In genomic region chr7:3332619-3333521, GRCm38 (mm10) we compare ENCODE assay signal across 7 mouse cellular contexts. TPM values are rescaled to one million over a fixed set of nuclear protein-coding genes. Genes with fewer than 3 reads are reported as not detected.
A peak's percentile ranks its signal among the peaks of the same experiment; 100 is the strongest.
DNase-seq lines count a peak whose midpoint lies in the region; ATAC-seq lines count a peak whose summit lies in the region.

Gene Cacng7 (plus strand): TSS chr7:3332955.

- H3K9ac ChIP-seq in forebrain, embryonic 15.5 days (replicated peaks), result peak within 1 kb of the TSS; percentile 78
- peak within 1 kb of the TSS; percentile 84 for H3K9ac ChIP-seq in hindbrain, embryonic 12.5 days
- peak within 1 kb of the TSS; percentile 80 for H3K9ac ChIP-seq in limb, embryonic 11.5 days (ENCODE audit: low read length)
- H3K9ac ChIP-seq in neural tube, embryonic 12.5 days, result peak within 1 kb of the TSS; percentile 82

- under 1% methylated on average over 42 of the region's 65 CpGs for WGBS in forebrain, embryonic 15.5 days
- 1% methylated on average over 59 of the region's 65 CpGs for WGBS in hindbrain, embryonic 12.5 days
- WGBS in limb, embryonic 11.5 days, result under 1% methylated on average over 64 of the region's 65 CpGs
- WGBS in neural tube, embryonic 12.5 days, result under 1% methylated on average over 65 of the region's 65 CpGs

- peak; percentile 57; the same call in 1 of the 2 replicates for ATAC-seq in cerebellum, adult (ENCODE audit: insufficient number of reproducible peaks, low FRiP score, low TSS enrichment)
- ATAC-seq in forebrain, embryonic 15.5 days (replicated peaks), result peak; percentile 81
- peak; percentile 68 for ATAC-seq in hindbrain, embryonic 12.5 days (ENCODE audit: low FRiP score)
- ATAC-seq in limb, embryonic 11.5 days (ENCODE audit: insufficient number of reproducible peaks, low FRiP score, low TSS enrichment, low read depth), result peak; percentile 49
- peak; percentile 86 for ATAC-seq in neural tube, embryonic 12.5 days (ENCODE audit: low FRiP score, low read depth)

- H3K36me3 ChIP-seq in forebrain, embryonic 15.5 days, result no peaks in the 10 kb centered on the region
- 0 out of 2 replicates have a peak, but pooled peaks cover 6% of the 10 kb centered on the region for H3K36me3 ChIP-seq in hindbrain, embryonic 12.5 days
- no peaks in the 10 kb centered on the region for H3K36me3 ChIP-seq in limb, embryonic 11.5 days (ENCODE audit: control insufficient read depth, insufficient read depth, low read length)
- H3K36me3 ChIP-seq in neural tube, embryonic 12.5 days, result 0 out of 2 replicates have a peak, but pooled peaks cover under 1% of the 10 kb centered on the region

- H3K4me2 ChIP-seq in forebrain, embryonic 15.5 days (replicated peaks), result peak within 1 kb of the TSS; percentile 84
- H3K4me2 ChIP-seq in hindbrain, embryonic 12.5 days (replicated peaks), result peak within 1 kb of the TSS; percentile 64
- H3K4me2 ChIP-seq in limb, embryonic 11.5 days (ENCODE audit: low read depth, severe bottlenecking), result peak within 1 kb of the TSS; percentile 64
- peak within 1 kb of the TSS; percentile 82 for H3K4me2 ChIP-seq in neural tube, embryonic 12.5 days (replicated peaks)

- no peaks in the 10 kb centered on the region for H3K27me3 ChIP-seq in forebrain, embryonic 15.5 days
- peaks cover 10% of the 10 kb centered on the region; the same call in 1 of the 2 replicates for H3K27me3 ChIP-seq in hindbrain, embryonic 12.5 days
- no peaks in the 10 kb centered on the region for H3K27me3 ChIP-seq in limb, embryonic 11.5 days (ENCODE audit: control insufficient read depth, insufficient read depth, low read length)
- peaks cover 4% of the 10 kb centered on the region; the same call in 1 of the 2 replicates for H3K27me3 ChIP-seq in neural tube, embryonic 12.5 days (replicated peaks)

- H3K9me3 ChIP-seq in forebrain, embryonic 15.5 days, result no peaks in the 10 kb centered on the region
- no peaks in the 10 kb centered on the region for H3K9me3 ChIP-seq in hindbrain, embryonic 12.5 days (replicated peaks)
- no peaks in the 10 kb centered on the region for H3K9me3 ChIP-seq in limb, embryonic 11.5 days (ENCODE audit: control insufficient read depth, low read length)
- no peaks in the 10 kb centered on the region for H3K9me3 ChIP-seq in neural tube, embryonic 12.5 days

- DNase-seq in ZHBTc4 (ENCODE audit: low read depth, low spot score), result peak; percentile 60
- peak; percentile 79 for DNase-seq in limb, embryonic 11.5 days (ENCODE audit: low spot score)
- no peak for DNase-seq in spleen, adult 12 weeks (ENCODE audit: low spot score)

- peak within 1 kb of the TSS; percentile 90 for H3K27ac ChIP-seq in forebrain, embryonic 15.5 days (replicated peaks)
- H3K27ac ChIP-seq in hindbrain, embryonic 12.5 days, result peak within 1 kb of the TSS; percentile 92
- peak within 1 kb of the TSS; percentile 68 for H3K27ac ChIP-seq in limb, embryonic 11.5 days (replicated peaks; ENCODE audit: low read depth, low read length)
- peak within 1 kb of the TSS; percentile 79 for H3K27ac ChIP-seq in neural tube, embryonic 12.5 days

- peak within 1 kb of the TSS; percentile 85 for H3K4me3 ChIP-seq in forebrain, embryonic 15.5 days
- H3K4me3 ChIP-seq in hindbrain, embryonic 12.5 days, result peak within 1 kb of the TSS; percentile 83
- H3K4me3 ChIP-seq in limb, embryonic 11.5 days (ENCODE audit: low read depth, low read length), result peak within 1 kb of the TSS; percentile 61
- peak within 1 kb of the TSS; percentile 71 for H3K4me3 ChIP-seq in neural tube, embryonic 12.5 days

- peaks cover 25% of the 10 kb centered on the region for H3K4me1 ChIP-seq in forebrain, embryonic 15.5 days
- peaks cover 19% of the 10 kb centered on the region for H3K4me1 ChIP-seq in hindbrain, embryonic 12.5 days
- H3K4me1 ChIP-seq in limb, embryonic 11.5 days (ENCODE audit: control insufficient read depth, insufficient read depth, low read length), result peaks cover 7% of the 10 kb centered on the region
- peaks cover 15% of the 10 kb centered on the region for H3K4me1 ChIP-seq in neural tube, embryonic 12.5 days

RNA-seq across cellular contexts. Expression of gene Cacng7, which starts in this region (rescaled TPM):
- polyA plus RNA-seq in forebrain, embryonic 15.5 days (2015; fragmentation: Nextera tagmentation; extraction: Ambion mirVana), result 3.4 and 4.5 TPM in 2 replicates
- 3.7 and 4.6 TPM in 2 replicates for polyA plus RNA-seq in hindbrain, embryonic 12.5 days (2016; fragmentation: Nextera tagmentation; extraction: Ambion mirVana)
- polyA plus RNA-seq in limb, embryonic 11.5 days (2014; fragmentation: Nextera tagmentation; extraction: Ambion mirVana), result 2.0 and 2.6 TPM in 2 replicates
- 2.3 and 3.8 TPM in 2 replicates for polyA plus RNA-seq in neural tube, embryonic 12.5 days (2016; fragmentation: Nextera tagmentation; extraction: Ambion mirVana)
